Mouse (Mus musculus): Measurements from ENCODE around the gene Gm10277.

DNA sequence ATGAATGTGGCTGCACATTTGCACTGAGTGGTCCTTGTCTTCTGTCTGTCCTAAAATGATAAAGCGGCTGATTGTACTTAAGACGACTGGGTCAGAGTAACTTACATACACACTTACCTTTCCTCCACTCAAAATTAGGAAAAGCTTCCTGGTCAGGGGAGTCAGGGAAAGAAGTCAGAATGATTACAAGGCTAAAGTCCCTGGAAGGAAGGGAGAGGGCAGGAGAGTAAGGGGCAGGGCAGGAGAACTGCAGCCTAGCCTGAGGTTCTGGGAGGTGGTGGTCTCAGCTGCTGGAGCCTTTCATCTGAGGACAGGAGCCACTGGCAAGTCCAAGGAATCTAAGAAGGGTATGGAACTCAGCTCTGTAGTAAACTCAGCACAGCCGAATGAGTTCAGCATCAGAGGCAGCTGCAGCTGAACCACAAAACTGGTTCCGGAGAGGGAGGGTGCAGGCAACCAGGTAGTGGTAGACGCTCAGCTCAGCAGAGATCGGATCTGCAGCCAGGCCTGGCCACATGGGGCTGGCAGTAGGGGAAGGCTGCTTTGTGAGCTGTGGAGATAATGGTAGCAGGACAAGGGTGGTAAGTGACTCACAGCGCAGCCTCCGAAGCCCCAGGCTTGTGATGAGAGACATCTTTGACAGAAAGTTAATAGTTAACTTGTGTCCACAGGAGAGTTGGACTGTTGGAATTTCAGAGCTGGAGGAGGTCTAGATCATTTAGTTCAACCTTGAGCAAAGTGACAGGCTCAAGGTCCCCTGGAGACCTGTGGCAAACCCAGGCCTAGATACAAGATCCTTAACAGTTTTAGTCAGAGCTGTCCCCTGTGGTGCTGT lies 15.5 kb downstream of the Gm10277 start:
- TF ChIP-seq TAL1 (IDR thresholded peaks at IDR 0.05; ENCODE audit: low read length) (no peak), GATA1 (IDR thresholded peaks at IDR 0.05; ENCODE audit: low read length) (no peak)

All from erythroblast, embryonic 14.5 days (primary cell).